Mouse (Mus musculus) liver, adult 2 months (tissue): ENCODE measurements around the gene Jak3. TPM values are rescaled to one million over a fixed set of nuclear protein-coding genes. Genes with fewer than 3 reads are reported as not detected.

Experiments used
- DNase-seq: peaks from one replicate; pipeline ENCODE4 v3.0.0-alpha.2; 2011; ENCODE audit warnings: low read depth, low spot score; ENCODE audit errors: extremely low read depth
- H3K27ac ChIP-seq: fragments of 200-500 bp; replicated peaks from 2 replicates; pipeline ENCODE4 v1.5.1; 2012; ENCODE audit warnings: low read depth, mild to moderate bottlenecking, control low read depth, inconsistent platforms, low read length; ENCODE audit not compliant: insufficient read depth
- H3K27me3 ChIP-seq: fragments of 200-500 bp; 2 replicates; pipeline ENCODE4 v1.6.1; 2012; ENCODE audit warnings: mild to moderate bottlenecking, moderate library complexity, low read length, inconsistent platforms; ENCODE audit not compliant: control insufficient read depth, insufficient read depth
- H3K36me3 ChIP-seq: fragments of 200-500 bp; 2 replicates; pipeline ENCODE4 v1.6.1; 2012; ENCODE audit warnings: low read length, inconsistent platforms; ENCODE audit not compliant: control insufficient read depth, insufficient read depth
- H3K4me1 ChIP-seq: fragments of 200-500 bp; 2 replicates; pipeline ENCODE4 v1.6.1; 2011; ENCODE audit warnings: low read length; ENCODE audit not compliant: control insufficient read depth, insufficient read depth
- H3K4me3 ChIP-seq: fragments of 200-500 bp; 2 replicates; pipeline ENCODE4 v1.5.1; 2011; ENCODE audit warnings: low read depth, mild to moderate bottlenecking, control low read depth, low read length, moderate library complexity; ENCODE audit not compliant: insufficient read depth
- H3K79me2 ChIP-seq: fragments of 200-500 bp; 2 replicates; pipeline ENCODE4 v1.6.1; 2012; ENCODE audit warnings: inconsistent platforms, mild to moderate bottlenecking, low read length, moderate library complexity; ENCODE audit not compliant: control insufficient read depth, insufficient read depth
- H3K9ac ChIP-seq: fragments of 200-500 bp; 2 replicates; pipeline ENCODE4 v1.6.1; 2012; ENCODE audit warnings: low read depth, mild to moderate bottlenecking, control low read depth, inconsistent platforms, low read length
- CTCF ChIP-seq: fragments of 200-500 bp; IDR thresholded peaks from 2 replicates; pipeline ENCODE4 v1.5.1; 2011; ENCODE audit warnings: low read depth, low read length, control low read depth
- POLR2A ChIP-seq: fragments of 200-500 bp; IDR thresholded peaks from 2 replicates; pipeline ENCODE4 v1.6.1; 2011; ENCODE audit warnings: low read length, control low read depth; ENCODE audit not compliant: insufficient read depth; ENCODE audit errors: extremely low read depth
- WGBS: fragments of 180-500 bp; shearing (Covaris S2); methylation state at CpG from one replicate; pipeline ENCODE4 v1.1.7; 2018; 5-methylcytosine and 5-hydroxymethylcytosine counted together
- polyA plus RNA-seq: library from polyadenylated mRNA; depleted of rRNA; stranded (reverse); fragments of >200 nt; gene quantifications from 2 replicates; pipeline ENCODE4 v1.2.3, GENCODE M21; 2012
- total RNA-seq: library from RNA; depleted of rRNA; stranded (reverse); fragments of >200 nt; gene quantifications from 2 replicates; pipeline ENCODE4 v1.2.3, GENCODE M21; 2014

The Jak3 gene
- total and polyA plus RNA-seq, 2 experiments, result 4.0 to 7.9 TPM

DNA sequence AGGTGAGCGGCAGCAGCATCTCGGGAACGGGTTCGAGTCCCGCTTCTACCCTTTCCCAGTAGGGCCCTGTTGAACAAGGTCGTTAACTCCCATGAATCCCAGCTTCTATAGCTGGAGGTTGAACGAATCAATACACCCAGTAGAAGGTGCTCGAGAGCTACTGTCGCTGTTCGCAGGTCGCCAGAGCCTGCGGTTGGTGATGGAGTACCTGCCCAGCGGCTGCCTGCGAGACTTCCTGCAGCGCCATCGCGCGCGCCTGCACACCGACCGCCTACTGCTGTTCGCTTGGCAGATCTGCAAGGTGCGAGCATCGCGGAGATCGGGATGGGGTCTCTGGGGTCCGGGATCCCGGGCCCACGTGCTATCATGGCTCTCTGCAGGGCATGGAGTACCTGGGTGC, 9.5 kb downstream of the Jak3 start:
- no peak overlapping the region for H3K27ac ChIP-seq
- 41% methylated on average over 29 of the region's 29 CpGs for WGBS
- no peak overlapping the region for H3K4me3 ChIP-seq
- H3K9ac ChIP-seq, result no peak overlapping the region
- H3K36me3 ChIP-seq, result no peaks in the 10 kb centered on the region
- no peaks in the 10 kb centered on the region for H3K4me1 ChIP-seq
- TF ChIP-seq POLR2A, result no peak
- TF ChIP-seq CTCF, result no peak
- peaks cover 14% of the 10 kb centered on the region for H3K27me3 ChIP-seq
- no peaks in the 10 kb centered on the region for H3K79me2 ChIP-seq
- DNase-seq, result no peak

DNA sequence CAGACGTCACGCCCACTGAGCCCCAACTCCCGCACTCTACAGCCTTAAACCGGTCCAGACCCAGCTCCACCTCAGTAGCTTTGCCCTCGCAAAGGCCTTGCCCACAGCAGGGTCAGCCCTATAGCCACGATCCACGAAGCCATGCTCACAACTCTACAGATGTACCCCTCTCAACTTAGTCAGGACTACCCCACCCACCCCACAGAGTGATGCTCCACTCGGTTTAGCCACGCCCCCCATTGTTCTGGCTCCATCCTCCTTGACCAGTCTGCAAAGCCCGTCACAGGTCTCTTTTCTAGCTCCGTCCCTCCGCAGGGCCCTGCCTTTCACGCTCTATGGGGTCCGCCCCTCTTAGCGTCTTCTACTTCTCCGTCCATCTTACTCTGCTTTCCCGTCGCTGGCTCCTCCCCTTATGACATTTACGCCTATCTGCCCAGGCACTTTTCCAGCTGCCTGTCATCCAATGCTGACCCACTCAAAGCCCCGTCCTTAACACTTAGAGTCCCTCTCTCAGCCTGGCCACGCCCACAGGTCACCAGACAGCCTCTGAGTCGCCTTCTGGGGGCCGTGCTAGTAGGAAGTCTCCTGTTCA, 10.1 kb downstream of the Jak3 start:
- peaks cover 14% of the 10 kb centered on the region for H3K27me3 ChIP-seq

DNA sequence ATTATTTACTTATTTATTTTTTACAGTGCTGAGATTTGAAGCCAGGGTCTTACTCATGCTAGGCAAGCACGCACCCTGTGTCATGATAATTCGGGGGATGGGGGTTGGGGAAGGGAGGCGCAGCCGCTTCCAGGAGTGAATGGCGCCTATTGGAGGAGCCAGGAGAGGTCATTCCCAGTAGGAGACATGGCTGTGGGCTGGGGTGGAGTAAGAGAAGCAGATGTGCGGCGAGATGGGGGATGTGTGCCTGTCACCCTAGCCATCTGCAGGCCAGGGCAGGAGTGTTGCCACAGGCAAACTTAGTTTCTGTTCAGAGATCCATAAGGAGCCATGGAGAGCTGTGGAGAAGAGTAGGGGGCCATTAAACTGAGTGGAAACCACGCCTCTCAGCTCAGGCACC, 11.5 kb downstream of the Jak3 start:
- DNase-seq, result no peak
- H3K4me3 ChIP-seq, result no peak overlapping the region
- no peaks in the 10 kb centered on the region for H3K4me1 ChIP-seq
- TF ChIP-seq CTCF (no peak), POLR2A (no peak)
- H3K27ac ChIP-seq, result no peak overlapping the region
- no peak overlapping the region for H3K9ac ChIP-seq
- H3K27me3 ChIP-seq, result peaks cover 17% of the 10 kb centered on the region
- 32% methylated on average over 8 of the region's 8 CpGs for WGBS
- no peaks in the 10 kb centered on the region for H3K36me3 ChIP-seq
- H3K79me2 ChIP-seq, result no peaks in the 10 kb centered on the region

More for the DNA sequence above, 10.1 kb downstream of the Jak3 start:
- no peak overlapping the region for H3K27ac ChIP-seq
- H3K36me3 ChIP-seq, result no peaks in the 10 kb centered on the region
- H3K79me2 ChIP-seq, result no peaks in the 10 kb centered on the region
- 30% methylated on average over 23 of the region's 23 CpGs for WGBS
- no peak overlapping the region for H3K4me3 ChIP-seq
- no peaks in the 10 kb centered on the region for H3K4me1 ChIP-seq
- TF ChIP-seq CTCF, result no peak
- no peak for TF ChIP-seq POLR2A
- DNase-seq, result no peak
- no peak overlapping the region for H3K9ac ChIP-seq

DNA sequence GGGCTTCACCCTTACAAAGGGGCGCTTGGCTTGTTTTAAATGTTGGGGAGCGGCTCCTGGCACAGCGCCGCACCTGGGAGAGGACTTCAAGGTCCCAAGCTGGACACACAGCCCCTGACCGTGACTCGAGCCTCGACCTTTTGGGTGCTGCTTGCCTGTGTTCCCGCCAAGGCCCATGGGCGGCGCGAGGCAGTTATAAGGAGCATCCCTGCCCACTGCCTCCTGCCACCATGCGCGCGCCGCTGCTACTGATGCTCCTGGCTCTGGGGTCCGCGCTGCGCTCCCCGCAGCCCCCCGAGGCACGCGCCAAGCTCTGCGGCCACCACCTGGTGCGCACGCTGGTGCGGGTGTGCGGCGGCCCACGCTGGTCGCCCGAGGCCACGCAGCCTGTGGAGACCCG, 12.9 kb downstream of the Jak3 start, which contains the start of gene Insl3:
Gene Insl3, plus strand, starts transcription at position 187 of the 400 bp plus-strand sequence.
- no peak for DNase-seq
- H3K4me1 ChIP-seq, result no peaks in the 10 kb centered on the region
- peaks cover 22% of the 10 kb centered on the region for H3K27me3 ChIP-seq
- no peaks in the 10 kb centered on the region for H3K36me3 ChIP-seq
- 25% methylated on average over 33 of the region's 33 CpGs for WGBS
- H3K79me2 ChIP-seq, result no peaks in the 10 kb centered on the region
- TF ChIP-seq CTCF (no peak), POLR2A (no peak)
- no peak within 1 kb of the TSS for H3K27ac ChIP-seq
- H3K9ac ChIP-seq, result no peak within 1 kb of the TSS
- no peak within 1 kb of the TSS for H3K4me3 ChIP-seq

DNA sequence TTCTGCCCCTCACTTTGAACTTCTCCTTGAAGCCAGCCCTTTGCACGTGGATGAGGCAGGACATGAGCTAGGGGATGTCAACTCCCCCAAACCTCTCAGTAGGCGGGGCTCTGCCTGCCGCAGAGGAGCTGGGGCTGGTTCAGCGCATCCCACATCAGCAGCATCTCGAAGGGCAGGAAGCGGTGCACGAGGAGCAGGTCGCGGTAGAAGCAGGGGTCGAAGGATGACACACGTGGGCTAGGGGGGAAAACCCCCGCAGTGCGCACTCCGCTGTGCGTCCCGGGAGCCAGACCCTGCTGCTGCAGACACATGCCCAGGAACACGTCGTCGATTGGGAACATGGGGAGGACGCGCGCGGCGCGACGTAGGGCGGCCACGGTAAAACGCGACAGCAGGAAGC, 16.4 kb downstream of the Jak3 start:
- 17% methylated on average over 30 of the region's 30 CpGs for WGBS
- H3K27ac ChIP-seq, result no peak overlapping the region
- no peaks in the 10 kb centered on the region for H3K79me2 ChIP-seq
- H3K36me3 ChIP-seq, result no peaks in the 10 kb centered on the region
- H3K4me1 ChIP-seq, result no peaks in the 10 kb centered on the region
- peaks cover 21% of the 10 kb centered on the region for H3K27me3 ChIP-seq
- TF ChIP-seq POLR2A, result no peak
- no peak for TF ChIP-seq CTCF
- H3K9ac ChIP-seq, result no peak overlapping the region
- no peak overlapping the region for H3K4me3 ChIP-seq
- no peak for DNase-seq

DNA sequence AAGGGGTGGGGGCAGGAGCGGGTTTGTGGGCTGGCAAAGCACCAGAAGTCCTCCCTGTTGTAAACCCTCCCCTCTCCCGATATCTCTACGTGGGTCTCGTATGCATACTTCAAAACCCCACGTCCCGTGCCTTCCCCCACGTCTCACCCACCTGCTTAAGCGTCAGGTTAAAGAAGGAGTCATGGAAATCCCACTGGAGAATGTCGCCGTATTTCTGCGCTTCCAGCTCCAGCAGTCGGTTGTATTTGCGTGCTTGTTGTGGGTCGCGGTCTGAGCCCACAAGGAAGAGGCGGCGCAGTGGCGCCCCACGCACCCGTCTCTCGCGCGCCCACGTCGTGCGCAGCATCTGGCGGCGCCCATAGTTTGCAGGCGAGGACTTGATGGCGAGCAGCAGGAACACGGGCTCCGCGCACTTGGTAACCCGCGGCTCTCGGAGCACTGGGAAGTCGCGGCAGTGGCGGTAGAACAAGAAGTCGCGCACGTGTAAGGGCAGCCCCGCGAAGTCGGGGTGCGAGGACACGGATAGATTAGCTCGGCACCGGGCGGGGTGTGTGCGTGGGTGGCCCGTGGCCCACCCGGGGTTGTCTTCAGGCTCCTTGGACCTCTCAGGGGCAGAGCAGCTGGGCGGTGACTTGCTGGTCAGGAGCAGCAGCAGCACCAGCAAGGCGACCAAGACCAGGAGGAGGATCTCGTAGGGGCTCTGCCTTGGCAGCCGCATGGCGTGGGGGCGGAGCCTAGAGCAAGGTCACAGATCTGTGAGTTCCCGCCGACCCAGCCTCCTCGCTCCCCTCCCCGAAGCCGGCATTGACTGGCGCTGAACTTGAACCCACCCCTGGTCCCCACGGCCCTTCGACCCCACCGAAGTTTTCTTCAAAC, 17.3 kb downstream of the Jak3 start:
- no peaks in the 10 kb centered on the region for H3K4me1 ChIP-seq
- no peak overlapping the region for H3K27ac ChIP-seq
- H3K36me3 ChIP-seq, result no peaks in the 10 kb centered on the region
- DNase-seq, result no peak
- WGBS, result 26% methylated on average over 68 of the region's 68 CpGs
- H3K9ac ChIP-seq, result no peak overlapping the region
- no peaks in the 10 kb centered on the region for H3K79me2 ChIP-seq
- TF ChIP-seq CTCF, result no peak
- no peak for TF ChIP-seq POLR2A
- H3K27me3 ChIP-seq, result peaks cover 21% of the 10 kb centered on the region
- H3K4me3 ChIP-seq, result no peak overlapping the region
